Mouse (Mus musculus): Measurements from ENCODE around the gene Rab21. TPM values are rescaled to one million over a fixed set of nuclear protein-coding genes. Genes with fewer than 3 reads are reported as not detected.

The Rab21 gene
- polyA plus RNA-seq, 1 experiment from 2014 or later = 7.4 TPM

GRCm38 (mm10) chr10:115245488-115245887 is 69.9 kb downstream of the Rab21 start:
- no peak overlapping the region for H3K4me2 ChIP-seq
- H3K4me3 ChIP-seq (ENCODE audit: low read depth, low read length) = no peak overlapping the region
- H3K4me1 ChIP-seq (ENCODE audit: insufficient read depth) = no peaks in the 10 kb centered on the region
- H3K27me3 ChIP-seq (ENCODE audit: insufficient read depth, low read length) = no peaks in the 10 kb centered on the region
- H3K9ac ChIP-seq = no peak overlapping the region
- no peak for TF ChIP-seq CTCF (IDR thresholded peaks at IDR 0.05; ENCODE audit: low read depth)
- no peaks in the 10 kb centered on the region for H3K36me3 ChIP-seq (ENCODE audit: insufficient read depth)
- DNase-seq (no peak), ATAC-seq (ENCODE audit: insufficient read depth) (no peak)
- WGBS = 85% methylated on average over 2 of the region's 2 CpGs
- H3K27ac ChIP-seq (ENCODE audit: low read depth) = no peak overlapping the region
- no peaks in the 10 kb centered on the region for H3K9me3 ChIP-seq (ENCODE audit: low read depth, low read length)

DNA sequence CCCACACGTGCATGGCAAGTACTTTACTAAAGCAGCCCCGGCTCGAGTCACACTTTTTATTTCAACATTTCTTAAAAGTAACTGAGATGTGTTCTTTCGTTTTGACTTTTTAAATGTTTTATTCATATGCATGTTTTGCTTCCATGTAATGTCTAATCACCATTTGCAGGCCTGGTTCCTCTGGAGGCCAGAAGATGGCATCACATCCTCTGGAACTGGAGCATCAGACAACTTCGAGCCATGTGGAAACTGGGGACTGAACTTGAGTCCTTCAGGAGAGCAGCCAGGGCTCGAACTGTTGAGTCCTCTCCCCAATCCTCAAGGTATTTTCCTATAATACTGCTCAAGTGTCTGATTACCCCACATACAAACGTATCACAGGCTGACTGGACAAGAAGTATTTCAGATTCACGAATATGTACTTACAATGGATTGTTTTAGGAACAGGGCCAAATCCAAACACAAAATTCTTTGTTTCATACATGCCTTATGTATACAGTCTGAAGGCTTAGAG is 74.3 kb downstream of the Rab21 start:
- Histone ChIP-seq H3K9me3 (ENCODE audit: low read depth, low read length) (no peaks in the 10 kb centered on the region), H3K4me2 (no peak overlapping the region), H3K27ac (ENCODE audit: low read depth) (no peak overlapping the region), H3K36me3 (ENCODE audit: insufficient read depth) (peaks cover 22% of the 10 kb centered on the region), H3K4me3 (ENCODE audit: low read depth, low read length) (no peak overlapping the region), H3K27me3 (ENCODE audit: insufficient read depth, low read length) (no peaks in the 10 kb centered on the region), H3K9ac (no peak overlapping the region), H3K4me1 (ENCODE audit: insufficient read depth) (no peaks in the 10 kb centered on the region)
- 63% methylated on average over 8 of the region's 8 CpGs for WGBS
- DNase-seq = peak; percentile 27
- no peak for ATAC-seq (ENCODE audit: insufficient read depth)
- TF ChIP-seq CTCF (IDR thresholded peaks at IDR 0.05; ENCODE audit: low read depth) = no peak

- no peak overlapping the region for H3K4me2 ChIP-seq
- H3K36me3 ChIP-seq (ENCODE audit: insufficient read depth) = peaks cover 34% of the 10 kb centered on the region
- no peak overlapping the region for H3K4me3 ChIP-seq (ENCODE audit: low read depth, low read length)
- WGBS = 72% methylated on average over 4 of the region's 4 CpGs
- no peaks in the 10 kb centered on the region for H3K4me1 ChIP-seq (ENCODE audit: insufficient read depth)
- no peak for DNase-seq
- no peaks in the 10 kb centered on the region for H3K9me3 ChIP-seq (ENCODE audit: low read depth, low read length)
- no peak for ATAC-seq (ENCODE audit: insufficient read depth)
- no peak overlapping the region for H3K9ac ChIP-seq
- H3K27ac ChIP-seq (ENCODE audit: low read depth) = no peak overlapping the region
- no peaks in the 10 kb centered on the region for H3K27me3 ChIP-seq (ENCODE audit: insufficient read depth, low read length)
- no peak for TF ChIP-seq CTCF (IDR thresholded peaks at IDR 0.05; ENCODE audit: low read depth)
These were observed 77.5 kb downstream of the Rab21 start for GRCm38 (mm10) chr10:115237931-115238330.

Other genes starting within 250 kb of the Rab21 start
- 0.09 TPM in 1 of 2 replicates, not detected in the other for gene Tph2, start 130.6 kb downstream of the Rab21 start, polyA plus RNA-seq (2014; fragmentation: Nextera tagmentation; extraction: Ambion mirVana)
- 71.8 and 74.4 TPM in 2 replicates for gene Tbc1d15, start 64.1 kb downstream of the Rab21 start, polyA plus RNA-seq (2014; fragmentation: Nextera tagmentation; extraction: Ambion mirVana)
- gene Tmem19, start 46.9 kb upstream of the Rab21 start, polyA plus RNA-seq (2014; fragmentation: Nextera tagmentation; extraction: Ambion mirVana) = 28.5 and 30.1 TPM in 2 replicates
- 17.3 and 19.0 TPM in 2 replicates for gene Thap2, start 68.8 kb upstream of the Rab21 start, polyA plus RNA-seq (2014; fragmentation: Nextera tagmentation; extraction: Ambion mirVana)
- gene Zfc3h1, start 69.4 kb upstream of the Rab21 start, polyA plus RNA-seq (2014; fragmentation: Nextera tagmentation; extraction: Ambion mirVana) = 22.7 and 23.1 TPM in 2 replicates

Measured in lung, embryonic 14.5 days (tissue).